Mouse (Mus musculus) forebrain, embryonic 14.5 days (tissue): ENCODE data around the gene Jak2. TPM values are rescaled to one million over a fixed set of nuclear protein-coding genes. Genes with fewer than 3 reads are reported as not detected.

Experiments used
- ATAC-seq: fragments of 200-750 bp; cut with Nextera tagmentation; 2 replicates; pipeline ENCODE4 v1.8.0; 2017; ENCODE audit warnings: mild to moderate bottlenecking, moderate library complexity
- DNase-seq: peaks from one replicate; pipeline ENCODE4 v3.0.0-alpha.2; 2015; ENCODE audit warnings: low spot score
- H3K27ac ChIP-seq: fragments of 300-500 bp; sonication (generic); 2 replicates; pipeline ENCODE4 v1.5.1; 2014; ENCODE audit warnings: low read depth, mild to moderate bottlenecking, control low read depth, low read length, moderate library complexity
- H3K27me3 ChIP-seq: fragments of 300-500 bp; sonication (generic); replicated peaks from 2 replicates; pipeline ENCODE4 v1.6.1; 2014; ENCODE audit warnings: low read length, control low read depth, mixed read lengths; ENCODE audit not compliant: control insufficient read depth, insufficient read depth
- H3K36me3 ChIP-seq: fragments of 300-500 bp; sonication (generic); 2 replicates; pipeline ENCODE4 v1.6.1; 2014; ENCODE audit warnings: low read length, control low read depth; ENCODE audit not compliant: control insufficient read depth, insufficient read depth
- H3K4me1 ChIP-seq: fragments of 300-500 bp; sonication (generic); 2 replicates; pipeline ENCODE4 v1.6.1; 2014; ENCODE audit warnings: antibody characterized with exemption, low read length, control low read depth; ENCODE audit not compliant: control insufficient read depth, insufficient read depth
- H3K4me2 ChIP-seq: fragments of 300-500 bp; sonication (generic); 2 replicates; pipeline ENCODE4 v1.6.1; 2014; ENCODE audit warnings: mild to moderate bottlenecking, control low read depth, low read length
- H3K4me3 ChIP-seq: fragments of 300-500 bp; sonication (generic); 2 replicates; pipeline ENCODE4 v1.5.1; 2014; ENCODE audit warnings: low read depth, low read length, control low read depth
- H3K9ac ChIP-seq: fragments of 300-500 bp; sonication (generic); 2 replicates; pipeline ENCODE4 v1.6.1; 2014; ENCODE audit warnings: mild to moderate bottlenecking, low read length, control low read depth, moderate library complexity
- H3K9me3 ChIP-seq: fragments of 300-500 bp; sonication (generic); replicated peaks from 2 replicates; pipeline ENCODE4 v1.6.1; 2016; ENCODE audit warnings: low read length, control low read depth, mixed read lengths; ENCODE audit not compliant: control insufficient read depth
- WGBS: fragments of 180-500 bp; shearing (Covaris S2); extraction: QIAGEN DNeasy Blood & Tissue Kit; methylation state at CpG from one replicate; pipeline ENCODE4 v1.1.7; 2014; 5-methylcytosine and 5-hydroxymethylcytosine counted together
- polyA plus RNA-seq: library from polyadenylated mRNA; unstranded; fragments of >200 nt; fragmentation: Nextera tagmentation; extraction: Ambion mirVana; gene quantifications from 2 replicates; pipeline ENCODE4 v1.2.1, GENCODE M21; 2014

Gene Jak2
- polyA plus RNA-seq, 1 experiment from 2014 or later: 15.6 TPM

DNA sequence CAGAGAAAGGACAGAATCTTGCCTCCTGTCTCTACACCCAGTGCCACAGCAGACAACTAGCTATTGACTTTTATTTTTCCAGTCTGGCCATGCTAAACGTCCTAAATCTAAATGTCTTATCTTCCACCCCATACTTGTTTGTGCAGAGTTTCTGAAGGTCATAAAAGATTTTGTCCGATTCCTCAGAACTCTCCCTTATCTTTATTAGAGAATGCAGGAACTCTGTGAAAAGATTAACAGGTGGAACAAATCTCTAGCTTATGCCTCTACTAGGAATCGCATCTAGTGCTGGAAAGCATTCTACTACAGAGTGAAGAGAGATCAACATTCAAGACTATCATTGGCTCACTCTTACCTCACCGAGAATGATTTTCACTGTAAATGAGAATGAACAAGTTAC, 1.7 kb upstream of the Jak2 start:
- Histone ChIP-seq H3K9me3 (no peaks in the 10 kb centered on the region), H3K27ac (peak overlapping the region; percentile 98; the same call in 1 of the 2 replicates), H3K9ac (peak overlapping the region; percentile 98), H3K4me1 (peaks cover 31% of the 10 kb centered on the region), H3K4me2 (peak overlapping the region; percentile 75), H3K27me3 (no peaks in the 10 kb centered on the region), H3K4me3 (peak overlapping the region; percentile 87), H3K36me3 (no peaks in the 10 kb centered on the region)
- WGBS: 70% methylated on average over 4 of the region's 4 CpGs
- ATAC-seq: no peak
- DNase-seq: peak; percentile 24

DNA sequence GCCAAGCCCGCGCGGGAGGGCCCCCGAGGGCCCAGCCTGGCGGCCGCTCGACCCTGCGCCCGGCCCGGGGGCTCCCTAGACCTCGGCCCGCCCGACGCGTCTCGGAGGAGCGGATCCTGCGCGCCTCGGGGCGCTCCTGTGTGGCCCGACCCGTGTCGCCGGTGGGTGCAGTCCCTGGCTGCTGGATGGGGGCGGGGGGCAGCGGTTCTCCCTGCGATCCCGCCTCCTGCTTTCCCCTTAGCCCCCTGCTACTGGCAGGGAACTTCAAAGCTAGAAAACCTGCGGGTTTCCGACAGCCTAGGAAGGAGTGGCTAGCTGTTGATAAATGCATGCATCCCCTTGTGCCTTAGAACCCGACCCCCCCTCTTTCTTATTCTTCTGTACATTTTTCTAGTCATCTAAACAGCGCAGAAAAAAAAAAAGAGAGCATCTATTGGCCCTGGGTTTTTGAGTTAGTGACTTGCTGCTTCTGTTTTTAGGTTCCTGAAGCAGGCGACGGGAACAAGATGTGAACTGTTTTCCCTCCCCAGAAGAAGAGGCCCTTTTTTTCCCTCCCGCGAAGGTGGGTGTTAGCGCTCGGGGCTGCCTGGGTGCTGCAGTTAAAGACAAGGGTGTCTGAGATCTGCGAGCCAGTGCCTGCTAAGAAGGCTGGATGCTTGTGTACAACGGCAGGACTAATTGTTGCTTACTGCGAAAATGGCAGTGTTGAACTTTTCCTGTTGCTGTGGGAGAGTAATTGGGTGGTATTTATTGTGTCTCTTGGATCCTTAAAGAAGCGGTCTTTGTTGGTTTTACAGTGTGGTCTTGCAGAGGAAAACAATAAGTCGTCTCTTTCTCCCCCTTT, 552 bp downstream of the Jak2 start:
- peak overlapping the region; percentile 98 for H3K9ac ChIP-seq
- H3K27ac ChIP-seq: peak overlapping the region; percentile 98
- H3K4me2 ChIP-seq: peak overlapping the region; percentile 75
- ATAC-seq (peak; percentile 64), DNase-seq (peak; percentile 59)
- under 1% methylated on average over 39 of the region's 44 CpGs for WGBS
- H3K27me3 ChIP-seq: no peaks in the 10 kb centered on the region
- peak overlapping the region; percentile 87 for H3K4me3 ChIP-seq
- H3K9me3 ChIP-seq: no peaks in the 10 kb centered on the region
- no peaks in the 10 kb centered on the region for H3K36me3 ChIP-seq
- H3K4me1 ChIP-seq: peaks cover 37% of the 10 kb centered on the region

DNA sequence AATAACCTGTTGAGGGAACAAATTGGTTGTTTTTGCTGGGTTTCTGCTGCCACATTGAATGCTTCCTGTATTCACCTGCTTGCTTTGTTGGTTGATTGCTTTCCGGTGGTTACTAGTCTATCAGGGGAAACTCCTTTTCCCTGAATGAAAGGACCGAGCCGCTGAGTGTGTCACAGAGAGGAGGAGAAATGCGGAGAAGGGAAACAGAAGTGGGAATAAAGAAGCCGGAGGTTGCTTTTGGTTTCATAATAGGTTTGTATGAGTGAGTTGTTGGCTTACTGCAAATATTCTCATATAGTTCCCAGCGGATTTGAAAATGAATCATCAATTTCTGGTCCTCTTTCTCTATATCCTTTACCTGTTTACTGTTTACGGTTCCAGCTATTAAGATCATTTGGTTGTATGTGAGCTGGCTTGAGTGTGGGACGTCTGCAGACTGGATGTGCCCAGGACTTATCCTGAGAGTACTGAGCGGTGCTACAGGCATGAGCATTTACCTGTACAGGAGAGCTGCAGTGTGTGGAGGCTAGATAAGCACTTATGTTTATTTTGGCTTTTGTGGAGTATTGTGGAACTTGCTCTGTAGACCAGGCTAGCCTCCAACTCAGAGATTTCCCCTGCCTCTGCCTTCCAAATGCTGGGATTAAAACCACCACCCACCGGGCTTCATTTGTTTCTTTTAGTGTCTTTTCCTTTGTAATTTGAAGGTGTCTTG, 1.4 kb downstream of the Jak2 start:
- Histone ChIP-seq H3K4me3 (peak overlapping the region; percentile 87), H3K36me3 (no peaks in the 10 kb centered on the region), H3K27me3 (no peaks in the 10 kb centered on the region), H3K9me3 (no peaks in the 10 kb centered on the region), H3K4me2 (peak overlapping the region; percentile 75), H3K27ac (peak overlapping the region; percentile 98; the same call in 1 of the 2 replicates), H3K9ac (peak overlapping the region; percentile 98), H3K4me1 (peaks cover 37% of the 10 kb centered on the region)
- ATAC-seq (no peak), DNase-seq (no peak)
- WGBS: 25% methylated on average over 10 of the region's 10 CpGs

DNA sequence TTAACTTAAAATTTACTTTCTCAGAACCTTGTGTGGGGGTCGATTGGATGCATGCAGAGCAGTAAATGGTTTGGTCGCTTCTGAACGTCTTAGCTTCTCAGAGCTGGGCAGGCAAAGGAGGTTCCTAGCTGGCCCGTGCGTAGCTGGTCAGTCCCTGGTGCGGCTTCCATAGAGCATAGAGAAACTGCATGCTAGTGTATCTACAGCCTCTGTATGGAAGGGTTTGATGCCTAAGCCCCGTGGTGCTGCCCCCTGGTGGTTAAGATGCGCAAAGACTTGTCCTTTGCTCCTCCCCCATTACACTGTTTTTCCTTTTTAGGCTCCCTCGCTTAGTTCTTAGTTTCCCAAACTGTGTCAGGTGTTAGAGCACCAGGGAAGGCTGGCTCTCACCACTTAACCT, 2.1 kb downstream of the Jak2 start:
- Histone ChIP-seq H3K27ac (peak overlapping the region; percentile 55; the same call in 1 of the 2 replicates), H3K4me1 (peaks cover 37% of the 10 kb centered on the region), H3K9ac (peak overlapping the region; percentile 98; the same call in 1 of the 2 replicates)

DNA sequence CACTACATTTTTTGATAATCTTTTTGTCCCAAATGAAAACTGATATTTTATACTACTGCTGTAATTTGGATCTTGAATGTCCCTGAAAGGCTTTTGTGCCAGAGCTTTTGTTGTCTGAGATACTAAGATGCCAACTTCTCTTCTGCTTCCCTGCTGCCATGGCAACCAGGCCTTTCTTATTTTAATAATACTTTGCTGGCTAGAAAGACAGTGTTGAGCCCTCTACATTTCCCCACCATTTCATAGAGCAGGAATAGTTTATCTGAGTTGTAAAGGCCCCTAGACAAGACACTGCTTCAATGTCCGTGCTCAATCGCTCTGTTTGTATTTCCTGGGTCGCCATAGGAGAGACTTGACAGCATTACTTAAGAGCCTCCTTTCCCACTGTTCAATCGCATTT, 3.0 kb downstream of the Jak2 start:
- Histone ChIP-seq H3K9me3 (no peaks in the 10 kb centered on the region), H3K4me1 (peaks cover 29% of the 10 kb centered on the region), H3K27ac (0 out of 2 replicates have a peak overlapping the region, but pooled peaks have one; percentile 15), H3K9ac (0 out of 2 replicates have a peak overlapping the region, but pooled peaks have one; percentile 25), H3K4me3 (peak overlapping the region; percentile 87; the same call in 1 of the 2 replicates), H3K27me3 (no peaks in the 10 kb centered on the region), H3K36me3 (no peaks in the 10 kb centered on the region), H3K4me2 (peak overlapping the region; percentile 75)
- ATAC-seq (no peak), DNase-seq (peak; percentile 57)
- WGBS: 13% methylated on average over 4 of the region's 4 CpGs

More for the DNA sequence above, 2.1 kb downstream of the Jak2 start:
- Histone ChIP-seq H3K27me3 (no peaks in the 10 kb centered on the region), H3K9me3 (no peaks in the 10 kb centered on the region), H3K4me3 (peak overlapping the region; percentile 87), H3K4me2 (peak overlapping the region; percentile 75), H3K36me3 (no peaks in the 10 kb centered on the region)
- ATAC-seq (peak; percentile 40; the same call in 1 of the 2 replicates), DNase-seq (peak; percentile 92)
- WGBS: 3% methylated on average over 9 of the region's 9 CpGs

DNA sequence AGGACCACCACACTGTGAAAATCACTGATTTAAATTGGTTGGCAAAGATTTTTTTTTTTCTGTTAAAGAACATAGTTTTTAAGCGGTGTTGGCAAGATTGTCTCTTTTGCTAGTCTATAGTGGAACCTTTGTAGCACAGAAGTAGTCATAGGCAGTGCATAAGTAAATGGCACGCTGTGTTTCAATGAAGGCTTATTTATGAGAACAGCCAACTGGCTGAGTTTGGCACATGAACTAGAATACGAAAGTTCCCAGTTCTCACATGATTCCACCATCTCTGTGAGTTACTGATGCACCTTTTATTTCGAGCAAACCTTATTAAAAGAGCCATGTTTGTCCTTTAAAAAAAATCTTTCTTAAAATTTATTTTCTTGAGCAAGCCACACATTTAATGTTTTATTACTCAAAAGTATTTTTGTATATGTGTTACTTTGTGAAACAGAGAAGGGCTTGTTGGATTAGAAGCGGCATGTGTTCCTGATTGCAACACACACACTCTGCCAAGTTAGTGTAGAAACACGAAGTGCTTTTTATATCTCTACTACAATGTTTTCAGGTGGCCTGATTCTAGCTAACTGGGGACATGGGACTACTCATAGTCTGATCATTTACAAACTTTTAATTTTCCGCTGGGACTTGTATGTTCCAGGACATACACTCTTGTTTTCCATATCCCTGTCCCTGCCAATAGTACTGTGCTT, 3.8 kb downstream of the Jak2 start:
- DNase-seq (peak; percentile 43), ATAC-seq (no peak)
- Histone ChIP-seq H3K27ac (0 out of 2 replicates have a peak overlapping the region, but pooled peaks have one; percentile 15), H3K4me3 (no peak overlapping the region), H3K27me3 (no peaks in the 10 kb centered on the region), H3K9me3 (no peaks in the 10 kb centered on the region), H3K4me1 (peaks cover 24% of the 10 kb centered on the region), H3K9ac (no peak overlapping the region), H3K36me3 (no peaks in the 10 kb centered on the region), H3K4me2 (peak overlapping the region; percentile 75)
- WGBS: 74% methylated on average over 7 of the region's 7 CpGs

DNA sequence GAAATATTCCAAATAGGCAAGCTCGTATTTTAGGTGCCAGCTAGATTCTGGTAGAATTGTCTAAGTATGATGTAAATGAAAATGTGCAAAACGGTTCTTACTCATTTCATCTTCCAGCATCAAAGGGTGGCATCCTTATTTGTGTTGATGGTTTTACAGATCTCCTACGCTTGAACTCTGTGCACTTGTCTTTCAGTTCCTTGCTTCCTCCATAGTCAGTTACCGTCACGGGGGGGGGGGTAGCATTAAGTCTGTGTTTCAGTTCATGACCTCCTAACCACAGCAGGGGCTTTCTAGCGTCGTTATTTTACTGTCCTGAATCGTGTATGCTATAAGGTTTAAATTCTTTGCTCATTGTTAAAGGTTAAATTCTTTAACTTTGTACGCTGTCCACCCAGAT, 10.0 kb downstream of the Jak2 start:
- peaks cover 7% of the 10 kb centered on the region; the same call in 1 of the 2 replicates for H3K4me1 ChIP-seq
- WGBS: 71% methylated on average over 9 of the region's 9 CpGs
- H3K4me3 ChIP-seq: no peak overlapping the region
- ATAC-seq: no peak
- peaks cover 11% of the 10 kb centered on the region; the same call in 1 of the 2 replicates for H3K36me3 ChIP-seq
- H3K9ac ChIP-seq: no peak overlapping the region
- no peak for DNase-seq
- H3K9me3 ChIP-seq: no peaks in the 10 kb centered on the region
- H3K4me2 ChIP-seq: no peak overlapping the region
- H3K27me3 ChIP-seq: no peaks in the 10 kb centered on the region
- no peak overlapping the region for H3K27ac ChIP-seq

DNA sequence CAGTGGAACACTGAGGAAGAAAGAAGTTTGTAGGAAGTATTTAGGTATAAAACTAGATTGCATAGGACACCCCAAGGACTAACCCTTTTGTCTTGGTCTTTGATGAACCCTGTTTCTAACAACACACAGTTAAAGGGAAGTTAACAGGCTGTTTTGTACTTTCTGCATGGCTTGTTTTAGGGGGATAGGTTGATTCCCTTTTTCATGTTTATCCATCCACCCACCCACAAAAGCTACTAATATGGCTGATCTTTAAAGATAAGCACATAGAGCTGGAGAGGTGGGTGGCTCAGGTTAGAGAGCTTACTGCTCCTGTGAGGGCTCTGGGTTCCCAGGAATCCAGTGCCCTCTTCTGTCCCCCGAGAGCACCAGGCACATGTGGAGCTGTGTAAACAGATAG, 11.9 kb downstream of the Jak2 start:
- ATAC-seq (no peak), DNase-seq (no peak)
- no peak overlapping the region for H3K27ac ChIP-seq
- H3K4me1 ChIP-seq: peaks cover 7% of the 10 kb centered on the region; the same call in 1 of the 2 replicates
- H3K4me3 ChIP-seq: no peak overlapping the region
- no peaks in the 10 kb centered on the region for H3K27me3 ChIP-seq
- no peak overlapping the region for H3K4me2 ChIP-seq
- H3K36me3 ChIP-seq: peaks cover 13% of the 10 kb centered on the region; the same call in 1 of the 2 replicates
- 89% methylated on average over 1 of the region's 1 CpGs for WGBS
- no peaks in the 10 kb centered on the region for H3K9me3 ChIP-seq
- H3K9ac ChIP-seq: no peak overlapping the region
